In genomic region chr11:105285720-105286119, GRCm38 (mm10) we compare ENCODE assay signal across 9 mouse cellular contexts. TPM values are rescaled to one million over a fixed set of nuclear protein-coding genes. Genes with fewer than 3 reads are reported as not detected.
DNase-seq lines count a peak whose midpoint lies in the region; ATAC-seq and TF ChIP-seq lines count a peak whose summit lies in the region.
"Had no signal": no experiment of that assay in that cellular context is flagged by ENCODE, and none has a peak within 500 bp of the region (broad histone marks: within the 10 kb centered on the region; RNA-seq: fewer than 3 reads in every experiment).

No protein-coding gene starts in this region.

- WGBS in hindbrain, embryonic 12.5 days: 42% methylated on average over 3 of the region's 3 CpGs
- WGBS in hindbrain, embryonic 11.5 days: 37% methylated on average over 3 of the region's 3 CpGs
- WGBS in embryonic facial prominence, embryonic 11.5 days: 22% methylated on average over 3 of the region's 3 CpGs
- 40% methylated on average over 3 of the region's 3 CpGs for WGBS in limb, embryonic 15.5 days

- H3K4me1 ChIP-seq in hindbrain, embryonic 12.5 days: peaks cover 6% of the 10 kb centered on the region; the same call in 1 of the 2 replicates
- H3K4me1 ChIP-seq in hindbrain, embryonic 11.5 days (replicated peaks; ENCODE audit: control insufficient read depth, insufficient read depth, low read length): no peaks in the 10 kb centered on the region
- H3K4me1 ChIP-seq in ES-E14 (ENCODE audit: control insufficient read depth in 2 of 2, insufficient read depth in 2 of 2, low read length in 2 of 2, poor library complexity in 1 of 2): peaks cover 6 to 20% of the 10 kb centered on the region in 2 experiments; a peak in 3 of 4 replicates
- peaks cover 9% of the 10 kb centered on the region for H3K4me1 ChIP-seq in embryonic facial prominence, embryonic 11.5 days (ENCODE audit: control insufficient read depth, insufficient read depth, low read length)
- peaks cover 61% of the 10 kb centered on the region for H3K4me1 ChIP-seq in limb, embryonic 15.5 days

- peaks cover 59% of the 10 kb centered on the region for H3K36me3 ChIP-seq in hindbrain, embryonic 12.5 days
- H3K36me3 ChIP-seq in hindbrain, embryonic 11.5 days (ENCODE audit: control insufficient read depth, insufficient read depth, low read length): no peaks in the 10 kb centered on the region
- peaks cover 15% of the 10 kb centered on the region for H3K36me3 ChIP-seq in ES-E14 (ENCODE audit: control insufficient read depth, insufficient read depth, low read length, poor library complexity, severe bottlenecking)
- 0 out of 2 replicates have a peak, but pooled peaks cover 3% of the 10 kb centered on the region for H3K36me3 ChIP-seq in embryonic facial prominence, embryonic 11.5 days (replicated peaks; ENCODE audit: control insufficient read depth, insufficient read depth, low read depth, low read length)
- H3K36me3 ChIP-seq in limb, embryonic 15.5 days: peaks cover 37% of the 10 kb centered on the region

- no peak for DNase-seq in hindbrain, embryonic 11.5 days (ENCODE audit: low spot score)
- peak; percentile 43 for DNase-seq in ES-E14 (ENCODE audit: low read depth, low spot score)
- no peak for DNase-seq in embryonic facial prominence, embryonic 11.5 days (ENCODE audit: low spot score)
- no peak for DNase-seq in c-Kit-positive CD71-positive TER-119-positive erythroid progenitor cells, embryonic 14.5 days (ENCODE audit: low spot score)
- DNase-seq in T-cell, adult 2 months (ENCODE audit: low spot score): no peak

- peaks cover 3% of the 10 kb centered on the region for H3K27me3 ChIP-seq in hindbrain, embryonic 12.5 days
- H3K27me3 ChIP-seq in hindbrain, embryonic 11.5 days (ENCODE audit: control insufficient read depth, insufficient read depth, low read length): peaks cover under 1% of the 10 kb centered on the region; the same call in 1 of the 2 replicates
- H3K27me3 ChIP-seq in embryonic facial prominence, embryonic 11.5 days (ENCODE audit: control insufficient read depth, insufficient read depth, low read length): no peaks in the 10 kb centered on the region
- no peaks in the 10 kb centered on the region for H3K27me3 ChIP-seq in limb, embryonic 15.5 days

- no peaks in the 10 kb centered on the region for H3K9me3 ChIP-seq in hindbrain, embryonic 12.5 days (replicated peaks)
- H3K9me3 ChIP-seq in hindbrain, embryonic 11.5 days (ENCODE audit: control insufficient read depth, low read length): no peaks in the 10 kb centered on the region
- no peaks in the 10 kb centered on the region for H3K9me3 ChIP-seq in ES-E14 (ENCODE audit: control insufficient read depth, insufficient read depth, low read depth, low read length)
- no peaks in the 10 kb centered on the region for H3K9me3 ChIP-seq in embryonic facial prominence, embryonic 11.5 days (replicated peaks; ENCODE audit: control insufficient read depth, low read length)
- no peaks in the 10 kb centered on the region for H3K9me3 ChIP-seq in limb, embryonic 15.5 days

- H3K4me2 ChIP-seq in hindbrain, embryonic 12.5 days (replicated peaks): no peak overlapping the region
- H3K4me2 ChIP-seq in hindbrain, embryonic 11.5 days (replicated peaks; ENCODE audit: low read depth, low read length): no peak overlapping the region
- no peak overlapping the region for H3K4me2 ChIP-seq in embryonic facial prominence, embryonic 11.5 days (ENCODE audit: low read depth, low read length)
- no peak overlapping the region for H3K4me2 ChIP-seq in limb, embryonic 15.5 days

- no peak overlapping the region for H3K4me3 ChIP-seq in hindbrain, embryonic 12.5 days
- H3K4me3 ChIP-seq in hindbrain, embryonic 11.5 days (ENCODE audit: low read depth, low read length): no peak overlapping the region
- no peak overlapping the region for H3K4me3 ChIP-seq in ES-E14 (ENCODE audit: insufficient read depth in 1 of 2, low read depth in 1 of 2, low read length in 2 of 2, poor library complexity in 1 of 2, severe bottlenecking in 1 of 2)
- H3K4me3 ChIP-seq in embryonic facial prominence, embryonic 11.5 days (ENCODE audit: low read depth, low read length): no peak overlapping the region
- H3K4me3 ChIP-seq in limb, embryonic 15.5 days: no peak overlapping the region

- ATAC-seq in hindbrain, embryonic 12.5 days (ENCODE audit: low FRiP score): no peak
- ATAC-seq in hindbrain, embryonic 11.5 days (ENCODE audit: low FRiP score): no peak
- ATAC-seq in embryonic facial prominence, embryonic 11.5 days (replicated peaks; ENCODE audit: insufficient number of reproducible peaks, low FRiP score, low TSS enrichment, low read depth): peak; percentile 60; the same call in 1 of the 2 replicates
- peak; percentile 58 for ATAC-seq in limb, embryonic 15.5 days (ENCODE audit: insufficient number of reproducible peaks, low FRiP score, low TSS enrichment, low read depth)
- no peak for ATAC-seq in frontal cortex, adult (ENCODE audit: low TSS enrichment)
- ATAC-seq: inflammation-experienced regulatory T-cells, adult 6 months had no signal

- H3K9ac ChIP-seq in hindbrain, embryonic 12.5 days: no peak overlapping the region
- H3K9ac ChIP-seq in hindbrain, embryonic 11.5 days (ENCODE audit: low read depth, low read length): no peak overlapping the region
- H3K9ac ChIP-seq in ES-E14 (ENCODE audit: insufficient read depth, low read depth, low read length, poor library complexity, severe bottlenecking): no peak overlapping the region
- H3K9ac ChIP-seq in embryonic facial prominence, embryonic 11.5 days (replicated peaks; ENCODE audit: low read length): no peak overlapping the region
- H3K9ac ChIP-seq in limb, embryonic 15.5 days: no peak overlapping the region

- in situ Hi-C loops in ES-E14 (cut with MboI; ENCODE audit: low sequenced_read_pairs in 2 of 2, unreplicated experiment in 2 of 2): no loop called here

- peak overlapping the region; percentile 35; the same call in 1 of the 2 replicates for H3K27ac ChIP-seq in hindbrain, embryonic 12.5 days
- H3K27ac ChIP-seq in hindbrain, embryonic 11.5 days (ENCODE audit: low read depth, low read length): no peak overlapping the region
- H3K27ac ChIP-seq in ES-E14 (ENCODE audit: insufficient read depth, low read depth, low read length, poor library complexity, severe bottlenecking): no peak overlapping the region; the same call in 1 of the 2 replicates
- peak overlapping the region; percentile 9; the same call in 1 of the 2 replicates for H3K27ac ChIP-seq in embryonic facial prominence, embryonic 11.5 days (replicated peaks; ENCODE audit: low read depth, low read length)
- peak overlapping the region; percentile 79 for H3K27ac ChIP-seq in limb, embryonic 15.5 days

TF ChIP-seq in ES-E14, 5 proteins besides CTCF, POLR2A, EP300 and RAD21:
- TF ChIP-seq ZC3H11A (IDR thresholded peaks at IDR 0.05; ENCODE audit: borderline replicate concordance, low read depth, low read length) (no peak), HCFC1 (IDR thresholded peaks at IDR 0.05; ENCODE audit: borderline replicate concordance, insufficient read depth, low read length) (no peak), ZNF384 (IDR thresholded peaks at IDR 0.05; ENCODE audit: low read depth, low read length) (no peak), MAFK (IDR thresholded peaks at IDR 0.05; ENCODE audit: insufficient read depth, low read depth, low read length) (no peak), CHD2 (IDR thresholded peaks at IDR 0.05; ENCODE audit: low read depth, low read length) (no peak)

RNA-seq across cellular contexts. Expression of gene Mrc2, which starts 6.7 kb away (rescaled TPM):
- polyA plus RNA-seq in hindbrain, embryonic 12.5 days (2016; fragmentation: Nextera tagmentation; extraction: Ambion mirVana): 20.9 and 21.5 TPM in 2 replicates
- polyA plus RNA-seq in hindbrain, embryonic 11.5 days (2014; fragmentation: Nextera tagmentation; extraction: Ambion mirVana): 6.6 and 7.2 TPM in 2 replicates
- total RNA-seq in ES-E14 (2012; rRNA removed): 15.9 and 16.5 TPM in 2 replicates
- 9.5 and 10.2 TPM in 2 replicates for polyA plus RNA-seq in embryonic facial prominence, embryonic 11.5 days (2014; fragmentation: Nextera tagmentation; extraction: Ambion mirVana)
- 31.0 and 33.6 TPM in 2 replicates for polyA plus RNA-seq in limb, embryonic 15.5 days (2015; fragmentation: Nextera tagmentation; extraction: Ambion mirVana)
- polyA plus RNA-seq: inflammation-experienced regulatory T-cells, adult 6 months had no signal

Comparison
In these comparisons a context has a peak if more than half of its experiments do, and no peak if none do; other contexts are left out.
1. H3K27ac ChIP-seq: peak in hindbrain, embryonic 12.5 days (single experiment), embryonic facial prominence, embryonic 11.5 days (single experiment) and limb, embryonic 15.5 days (single experiment); none in hindbrain, embryonic 11.5 days (single experiment) and ES-E14 (single experiment).
2. ATAC-seq: peak in embryonic facial prominence, embryonic 11.5 days (single experiment) and limb, embryonic 15.5 days (single experiment); none in hindbrain, embryonic 12.5 days (single experiment), hindbrain, embryonic 11.5 days (single experiment) and frontal cortex, adult (single experiment).